Mouse (Mus musculus) bone marrow, adult 2 months (tissue): Measurements from ENCODE around the gene Bckdhb. TPM values are rescaled to one million over a fixed set of nuclear protein-coding genes. Genes with fewer than 3 reads are reported as not detected.

Experiments
- H3K27ac ChIP-seq: fragments of 200-500 bp; 2 replicates; pipeline ENCODE4 v1.5.1; 2012; ENCODE audit warnings: low read depth, mild to moderate bottlenecking, control low read depth, inconsistent platforms, low read length; ENCODE audit not compliant: control insufficient read depth, poor library complexity, insufficient read depth
- H3K4me1 ChIP-seq: fragments of 200-500 bp; 2 replicates; pipeline ENCODE4 v1.6.1; 2011; ENCODE audit warnings: low read length; ENCODE audit not compliant: control insufficient read depth, insufficient read depth
- H3K4me3 ChIP-seq: fragments of 200-500 bp; replicated peaks from 2 replicates; pipeline ENCODE3; 2011; ENCODE audit warnings: mild to moderate bottlenecking, low read depth, low read length, control low read depth; ENCODE audit not compliant: control insufficient read depth
- CTCF ChIP-seq: fragments of 200-500 bp; IDR thresholded peaks from 2 replicates; pipeline ENCODE4 v1.5.1; 2011; ENCODE audit warnings: low read length, control low read depth; ENCODE audit not compliant: control insufficient read depth, insufficient read depth
- POLR2A ChIP-seq: fragments of 200-500 bp; IDR thresholded peaks from 2 replicates; pipeline ENCODE4 v1.6.1; 2011; ENCODE audit warnings: low read depth, mild to moderate bottlenecking, control low read depth, low read length, borderline replicate concordance; ENCODE audit not compliant: control insufficient read depth
- WGBS: fragments of 180-500 bp; shearing (Covaris S2); methylation state at CpG from one replicate; pipeline ENCODE4 v1.1.7; 2018; 5-methylcytosine and 5-hydroxymethylcytosine counted together
- polyA plus RNA-seq: library from polyadenylated mRNA; stranded (reverse); fragments of >200 nt; gene quantifications from 2 replicates; pipeline ENCODE4 v1.2.4, GENCODE M21; 2011; ENCODE audit warnings: low replicate concordance; ENCODE audit not compliant: missing spikeins, insufficient read depth, insufficient read length

The Bckdhb gene
- polyA plus RNA-seq, 1 experiment = 47.4 TPM

DNA sequence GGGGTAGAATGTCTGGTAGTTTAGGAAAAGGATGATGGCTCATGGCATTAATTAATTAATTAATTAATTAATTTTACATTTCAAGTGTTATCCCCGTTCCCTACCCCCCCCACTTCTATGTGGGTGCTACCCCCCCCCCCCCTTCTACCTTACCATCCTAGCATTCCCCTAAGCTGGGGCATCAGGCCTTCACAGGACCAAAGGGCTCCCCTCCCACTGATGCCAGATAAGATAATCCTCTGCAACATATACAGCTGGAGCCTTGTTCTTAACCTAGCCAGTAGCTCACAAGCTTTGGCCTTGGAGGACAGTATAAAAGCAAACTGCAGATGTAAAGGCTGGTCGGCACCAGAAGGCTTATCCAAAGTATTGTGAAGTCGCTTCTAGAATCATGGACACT is 138.7 kb downstream of the Bckdhb start:
- Histone ChIP-seq H3K4me1 (no peaks in the 10 kb centered on the region; the same call in 1 of the 2 replicates), H3K4me3 (no peak overlapping the region), H3K27ac (no peak overlapping the region)
- 80% methylated on average over 3 of the region's 3 CpGs for WGBS
- no peak for TF ChIP-seq CTCF

DNA sequence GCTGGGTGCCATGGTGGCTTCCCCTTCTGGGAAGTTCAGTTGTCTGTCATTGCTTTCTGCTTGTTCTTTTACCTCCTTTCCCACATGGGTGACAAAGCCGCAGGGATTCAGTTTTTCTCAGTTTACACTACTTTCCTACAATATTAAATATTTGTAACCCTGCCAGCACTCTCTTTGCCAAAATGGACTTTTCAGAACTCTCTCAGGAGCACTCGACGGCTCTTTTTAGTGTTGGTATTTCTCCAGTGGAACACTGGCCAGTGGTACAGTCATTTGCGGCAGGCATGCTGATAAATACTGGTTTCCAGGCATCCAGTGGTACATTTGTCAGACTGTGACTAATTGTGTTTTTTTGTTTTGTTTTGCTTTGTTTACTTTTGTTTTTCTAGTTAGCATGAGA is 139.2 kb downstream of the Bckdhb start:
- no peak for TF ChIP-seq CTCF
- no peak for TF ChIP-seq POLR2A
- Histone ChIP-seq H3K27ac (no peak overlapping the region), H3K4me1 (no peaks in the 10 kb centered on the region; the same call in 1 of the 2 replicates), H3K4me3 (no peak overlapping the region)
- WGBS = 86% methylated on average over 4 of the region's 4 CpGs

DNA sequence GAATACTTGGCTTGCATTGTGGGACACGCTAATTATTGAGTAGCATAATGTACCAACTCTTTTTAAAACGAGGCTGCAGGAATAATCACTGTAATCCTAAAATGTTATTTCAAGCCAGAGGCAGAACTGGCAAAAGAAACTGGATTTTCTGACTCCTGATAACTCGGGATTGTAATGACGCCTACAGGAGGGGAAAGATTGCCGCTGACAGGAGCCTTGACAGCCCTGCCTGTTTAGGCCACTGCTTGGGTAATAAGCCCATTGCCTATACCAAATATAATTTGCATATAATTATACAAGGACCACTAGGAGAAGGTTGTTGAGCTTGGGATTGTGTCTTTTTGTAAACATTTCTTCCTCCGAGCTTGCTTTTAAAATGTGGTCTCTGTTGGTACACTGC is 145.3 kb downstream of the Bckdhb start:
- no peak for TF ChIP-seq CTCF
- TF ChIP-seq POLR2A = no peak
- WGBS = 90% methylated on average over 6 of the region's 6 CpGs
- Histone ChIP-seq H3K27ac (no peak overlapping the region), H3K4me1 (no peaks in the 10 kb centered on the region), H3K4me3 (no peak overlapping the region)

DNA sequence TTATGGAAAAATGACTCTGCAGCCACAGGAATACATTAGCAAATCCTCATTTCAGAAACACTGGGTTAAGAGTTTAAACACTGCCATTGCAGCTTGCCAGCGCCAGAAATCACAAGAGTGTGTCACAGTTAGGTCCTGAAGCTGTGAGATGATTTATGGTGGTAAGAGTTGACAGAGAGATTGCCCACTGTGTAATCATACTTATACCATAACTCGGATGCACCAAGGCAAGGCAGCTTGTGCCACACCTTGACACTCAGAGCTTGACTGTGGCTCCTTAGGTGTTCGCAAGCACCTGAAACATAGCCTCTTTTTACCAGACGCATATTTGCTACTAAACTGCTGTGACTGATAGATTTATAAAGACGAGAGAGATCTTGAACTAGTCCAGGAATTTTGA is 145.8 kb downstream of the Bckdhb start:
- Histone ChIP-seq H3K4me3 (no peak overlapping the region), H3K27ac (no peak overlapping the region), H3K4me1 (no peaks in the 10 kb centered on the region)
- TF ChIP-seq POLR2A (no peak), CTCF (no peak)
- WGBS = 81% methylated on average over 5 of the region's 5 CpGs

DNA sequence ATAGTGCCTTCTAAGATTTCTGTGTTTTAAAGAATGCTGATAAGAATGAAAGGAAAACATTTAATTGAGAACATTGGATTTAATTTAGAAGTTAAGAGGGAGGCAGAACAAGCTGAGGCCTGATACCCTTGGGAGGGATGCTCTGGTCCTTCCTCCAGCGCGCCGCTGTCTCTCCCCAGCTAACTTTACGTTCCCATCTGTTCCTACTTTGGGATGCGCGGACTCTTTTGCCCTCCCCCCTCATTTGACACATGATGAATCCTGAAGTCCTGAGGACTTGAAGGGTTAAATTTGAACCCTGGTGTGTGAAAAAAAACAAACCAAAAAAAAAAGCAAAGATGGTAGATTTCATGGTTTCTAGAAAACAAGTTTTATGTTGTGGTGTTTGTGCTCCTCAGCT is 147.6 kb downstream of the Bckdhb start:
- TF ChIP-seq CTCF (no peak), POLR2A (no peak)
- Histone ChIP-seq H3K4me1 (no peaks in the 10 kb centered on the region), H3K27ac (no peak overlapping the region), H3K4me3 (no peak overlapping the region)
- 91% methylated on average over 6 of the region's 6 CpGs for WGBS

DNA sequence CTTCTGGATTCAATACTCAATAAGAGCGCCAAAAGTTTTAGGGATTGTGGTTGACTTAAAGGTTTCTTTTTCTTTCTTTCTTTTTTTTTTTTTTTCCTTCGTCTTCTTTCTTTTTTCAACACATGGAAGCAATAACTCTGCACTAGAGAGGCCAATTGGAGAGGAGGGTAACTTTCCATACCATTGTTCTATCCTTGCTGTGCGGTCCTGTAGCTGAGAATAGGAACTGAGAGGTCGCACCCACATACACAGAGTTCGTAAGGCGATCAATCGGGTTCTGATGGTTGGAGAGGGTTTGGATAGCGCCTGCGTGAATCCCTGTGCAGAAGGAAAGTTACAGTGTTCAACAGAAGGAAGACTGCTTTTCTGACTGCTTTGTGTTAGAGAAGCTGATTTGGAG is 148.3 kb downstream of the Bckdhb start:
- whole genome bisulfite sequencing = 87% methylated on average over 9 of the region's 9 CpGs
- TF ChIP-seq POLR2A (no peak), CTCF (no peak)
- H3K4me3 ChIP-seq = no peak overlapping the region
- no peak overlapping the region for H3K27ac ChIP-seq
- H3K4me1 ChIP-seq = no peaks in the 10 kb centered on the region

DNA sequence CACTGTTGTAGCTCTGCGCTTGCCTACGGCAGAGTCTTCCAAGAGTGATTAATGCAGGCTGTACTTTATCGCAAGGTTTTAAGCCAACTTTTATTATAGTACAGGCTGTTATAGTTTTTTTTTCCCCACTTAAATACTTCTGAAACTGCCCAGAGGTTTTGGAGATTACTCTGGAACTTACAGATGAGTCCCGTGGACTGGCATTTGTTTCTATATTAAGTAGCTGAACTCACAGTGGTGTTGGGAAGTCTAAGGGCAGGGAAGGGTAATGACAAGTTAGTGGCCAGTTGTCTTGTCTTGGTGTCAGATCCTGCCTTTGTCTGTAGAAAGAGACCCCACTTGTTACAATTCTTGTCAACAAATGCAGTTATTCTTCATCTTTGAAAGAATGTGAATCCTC is 158.6 kb downstream of the Bckdhb start:
- Histone ChIP-seq H3K27ac (no peak overlapping the region), H3K4me3 (no peak overlapping the region), H3K4me1 (no peaks in the 10 kb centered on the region)
- TF ChIP-seq POLR2A (no peak), CTCF (no peak)
- 71% methylated on average over 4 of the region's 4 CpGs for WGBS

DNA sequence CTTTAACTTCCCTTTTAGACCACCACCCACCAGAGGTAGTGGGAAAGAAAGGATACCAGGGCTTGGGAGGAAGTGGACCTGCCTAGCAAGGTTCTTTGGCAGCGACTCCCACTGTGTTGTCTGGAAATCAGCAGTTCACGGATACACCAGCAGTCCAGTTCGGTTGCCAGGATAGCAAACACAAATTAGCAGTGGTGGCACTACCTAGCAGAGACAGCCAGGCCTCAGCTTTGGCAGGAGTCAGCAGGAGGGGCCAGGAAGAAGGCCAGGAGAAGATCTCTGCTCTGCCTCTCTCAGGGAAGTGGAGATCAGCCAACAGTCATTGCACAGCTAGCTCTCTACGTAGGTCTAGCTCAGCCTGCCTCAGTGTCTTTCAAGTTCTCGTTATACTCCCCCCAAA is 159.7 kb downstream of the Bckdhb start:
- no peak for TF ChIP-seq CTCF
- no peak for TF ChIP-seq POLR2A
- H3K4me3 ChIP-seq = no peak overlapping the region
- WGBS = 83% methylated on average over 5 of the region's 5 CpGs
- no peak overlapping the region for H3K27ac ChIP-seq
- no peaks in the 10 kb centered on the region for H3K4me1 ChIP-seq

DNA sequence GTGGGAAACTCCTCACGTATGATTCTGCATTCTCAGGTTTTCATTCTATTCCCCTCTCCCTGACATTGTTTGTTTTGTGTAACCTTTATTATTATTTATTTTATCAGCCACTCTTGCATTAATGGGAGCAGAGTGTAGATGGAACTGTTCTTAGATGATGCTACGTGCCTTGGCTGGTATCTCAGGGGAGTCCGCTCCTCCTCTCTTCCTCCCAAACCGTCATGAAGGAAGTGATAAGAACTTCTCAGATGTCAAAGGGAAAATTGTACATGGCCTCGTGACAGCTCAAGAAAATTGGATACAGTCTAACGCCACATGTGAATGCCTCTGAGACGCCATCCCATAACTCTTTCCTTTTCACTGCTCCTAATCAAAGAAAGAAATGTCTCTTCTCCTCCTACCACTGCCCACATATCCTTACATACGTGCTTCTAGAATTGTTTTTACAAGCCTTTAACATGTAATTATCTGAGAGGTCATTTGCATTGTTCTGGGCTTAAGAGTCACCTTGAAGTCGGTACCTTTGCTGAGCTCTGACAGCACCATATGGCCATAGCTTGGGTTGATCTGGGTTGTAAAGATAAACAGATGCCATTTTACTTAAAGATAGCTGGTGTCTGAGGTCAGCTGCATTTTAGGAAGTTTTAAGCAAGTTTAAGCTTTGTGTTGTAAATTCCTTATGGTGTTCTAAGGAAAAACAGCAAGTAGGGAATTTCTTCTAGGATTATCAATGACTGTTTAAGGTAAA is 165.5 kb downstream of the Bckdhb start:
- WGBS = 74% methylated on average over 9 of the region's 9 CpGs
- H3K27ac ChIP-seq = no peak overlapping the region
- H3K4me3 ChIP-seq = no peak overlapping the region
- TF ChIP-seq CTCF = no peak
- TF ChIP-seq POLR2A = no peak
- H3K4me1 ChIP-seq = no peaks in the 10 kb centered on the region
